Mouse (Mus musculus) macrophage (primary cell): Measurements from ENCODE around the gene Kif1c. TPM values are rescaled to one million over a fixed set of nuclear protein-coding genes. Genes with fewer than 3 reads are reported as not detected.
A peak's percentile ranks its signal among the peaks of the same experiment; 100 is the strongest.

ENCODE experiments used
- H3K27ac ChIP-seq: fragments of 350-480 bp; formaldehyde crosslinking; 2 replicates; pipeline ENCODE4 v1.9.0; 2021
- H3K36me3 ChIP-seq: fragments of 350-480 bp; formaldehyde crosslinking; 2 replicates; pipeline ENCODE4 v1.9.0; 2021; ENCODE audit errors: inconsistent target
- H3K4me3 ChIP-seq: fragments of 350-480 bp; formaldehyde crosslinking; 2 replicates; pipeline ENCODE4 v1.9.0; 2021; ENCODE audit errors: inconsistent target
- H3K79me2 ChIP-seq: fragments of 350-480 bp; formaldehyde crosslinking; 2 replicates; pipeline ENCODE4 v1.9.0; 2021; ENCODE audit errors: inconsistent target
- WGBS: methylation state at CpG from one replicate; pipeline ENCODE4 v1.1.7; 2026; ENCODE audit warnings: inconsistent platforms; ENCODE audit not compliant: missing documents; 5-methylcytosine and 5-hydroxymethylcytosine counted together
- polyA plus RNA-seq: library from polyadenylated mRNA; stranded (reverse); fragments of 250-400 nt; gene quantifications from 3 replicates; pipeline ENCODE4 v1.2.4, GENCODE M21; 2018; ENCODE audit warnings: inconsistent platforms

Kif1c gene
- polyA plus RNA-seq, 1 experiment from 2014 or later = 60.6 TPM

DNA sequence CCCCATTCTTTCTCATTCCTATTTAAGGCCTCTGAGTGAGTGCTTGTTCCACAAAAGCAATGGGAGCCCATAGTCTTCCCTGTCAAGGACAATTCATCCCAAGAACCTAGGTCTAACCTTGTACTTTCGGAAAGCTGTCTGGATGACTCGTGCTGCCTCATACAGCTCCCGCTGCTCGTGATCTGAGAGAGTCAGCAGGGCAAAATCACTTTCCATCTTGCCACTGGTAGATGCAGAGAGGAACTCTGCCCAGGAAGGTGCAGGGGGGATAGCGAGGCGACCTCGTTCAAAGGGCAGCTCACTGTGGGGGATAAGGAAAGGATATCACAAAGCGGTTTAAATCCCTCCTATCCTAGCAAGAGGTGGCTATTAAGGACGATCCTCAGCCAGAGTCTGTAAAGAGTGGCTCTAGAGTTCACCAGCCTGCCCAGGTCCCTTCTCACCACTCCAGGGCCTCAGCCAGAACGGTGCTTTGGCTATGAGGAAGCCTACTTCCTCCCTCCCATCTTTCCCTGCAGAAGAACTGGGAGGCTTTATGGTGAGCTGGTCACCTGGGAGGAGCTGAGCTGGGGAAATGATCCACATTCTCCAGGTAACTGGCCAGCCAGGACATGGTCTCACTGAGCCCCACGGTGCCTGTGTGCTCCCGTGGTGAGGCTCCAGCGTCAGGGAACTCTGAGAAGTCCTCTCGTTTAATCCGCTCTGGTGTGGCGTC is 28.9 kb upstream of the Kif1c start:
- H3K79me2 ChIP-seq = peaks cover 4% of the 10 kb centered on the region; the same call in 1 of the 2 replicates
- H3K4me3 ChIP-seq = no peak overlapping the region
- peak overlapping the region; percentile 27 for H3K27ac ChIP-seq
- WGBS = 87% methylated on average over 16 of the region's 16 CpGs
- H3K36me3 ChIP-seq = peaks cover 21% of the 10 kb centered on the region

DNA sequence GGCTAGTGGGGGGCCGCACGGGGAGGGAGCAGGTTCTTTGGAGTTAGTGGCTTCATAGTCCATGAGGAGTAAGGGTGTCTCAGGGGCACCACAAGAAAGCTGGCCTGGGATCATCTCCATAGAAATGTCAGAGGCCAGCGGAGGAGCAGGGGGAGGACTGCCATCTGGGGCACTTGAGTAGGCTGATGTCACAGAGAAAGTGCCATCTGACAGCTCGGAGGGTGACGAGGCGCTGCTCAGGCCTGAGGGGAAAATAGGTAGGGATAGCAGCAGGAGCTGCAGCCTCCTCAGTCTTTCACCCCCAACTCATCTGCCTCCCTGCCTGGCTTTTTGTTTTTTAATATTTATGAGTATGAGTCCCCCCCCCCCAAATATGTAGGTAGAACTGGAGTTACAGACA is 26.3 kb upstream of the Kif1c start:
- 90% methylated on average over 6 of the region's 6 CpGs for WGBS
- H3K36me3 ChIP-seq = peaks cover 45% of the 10 kb centered on the region
- peak overlapping the region; percentile 21 for H3K27ac ChIP-seq
- peaks cover 3% of the 10 kb centered on the region; the same call in 1 of the 2 replicates for H3K79me2 ChIP-seq
- no peak overlapping the region for H3K4me3 ChIP-seq

GRCm38 (mm10) chr11:70674501-70674900 is 25.8 kb upstream of the Kif1c start:
- Histone ChIP-seq H3K27ac (peak overlapping the region; percentile 21), H3K79me2 (peaks cover 3% of the 10 kb centered on the region; the same call in 1 of the 2 replicates), H3K4me3 (no peak overlapping the region), H3K36me3 (peaks cover 48% of the 10 kb centered on the region)
- 24% methylated on average over 9 of the region's 11 CpGs for WGBS

GRCm38 (mm10) chr11:70678092-70678491 is 22.3 kb upstream of the Kif1c start:
- peaks cover 27% of the 10 kb centered on the region; the same call in 1 of the 2 replicates for H3K79me2 ChIP-seq
- 91% methylated on average over 7 of the region's 9 CpGs for WGBS
- no peak overlapping the region for H3K4me3 ChIP-seq
- peaks cover 71% of the 10 kb centered on the region for H3K36me3 ChIP-seq
- H3K27ac ChIP-seq = no peak overlapping the region

GRCm38 (mm10) chr11:70678576-70678975 is 21.8 kb upstream of the Kif1c start:
- no peak overlapping the region for H3K4me3 ChIP-seq
- 88% methylated on average over 2 of the region's 2 CpGs for WGBS
- H3K79me2 ChIP-seq = peaks cover 29% of the 10 kb centered on the region; the same call in 1 of the 2 replicates
- peaks cover 69% of the 10 kb centered on the region for H3K36me3 ChIP-seq
- peak overlapping the region; percentile 82 for H3K27ac ChIP-seq

GRCm38 (mm10) chr11:70679361-70679760 is 21.0 kb upstream of the Kif1c start:
- H3K4me3 ChIP-seq = no peak overlapping the region
- peak overlapping the region; percentile 82 for H3K27ac ChIP-seq

GRCm38 (mm10) chr11:70679894-70680293 is 20.5 kb upstream of the Kif1c start:
- Histone ChIP-seq H3K36me3 (peaks cover 71% of the 10 kb centered on the region), H3K79me2 (peaks cover 41% of the 10 kb centered on the region; the same call in 1 of the 2 replicates), H3K27ac (peak overlapping the region; percentile 82), H3K4me3 (no peak overlapping the region)
- 4% methylated on average over 7 of the region's 8 CpGs for WGBS

More at GRCm38 (mm10) chr11:70679361-70679760, 21.0 kb upstream of the Kif1c start:
- WGBS = 91% methylated on average over 8 of the region's 8 CpGs
- Histone ChIP-seq H3K79me2 (peaks cover 35% of the 10 kb centered on the region; the same call in 1 of the 2 replicates), H3K36me3 (peaks cover 66% of the 10 kb centered on the region)

DNA sequence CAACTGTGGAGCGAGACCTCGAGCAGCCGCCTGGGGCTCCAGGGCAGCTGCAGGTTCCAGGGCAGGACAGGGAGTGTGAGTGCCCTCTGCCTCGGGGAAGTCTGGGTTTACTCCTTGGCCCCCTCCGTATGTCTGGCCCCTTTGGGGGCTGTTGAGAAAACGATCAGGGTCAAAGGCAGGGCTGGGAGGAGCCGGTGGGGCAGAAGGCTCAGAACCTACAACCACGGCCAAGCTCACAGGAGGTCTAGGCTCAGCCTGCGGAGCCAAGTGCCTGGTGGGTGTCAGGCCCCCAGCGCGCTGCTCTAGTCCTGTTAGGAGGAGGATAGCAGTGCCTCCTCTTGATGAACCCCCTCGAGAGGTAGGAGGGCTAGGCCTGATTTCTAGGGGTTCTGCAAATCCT is 19.2 kb upstream of the Kif1c start:
- Histone ChIP-seq H3K79me2 (peaks cover 53% of the 10 kb centered on the region), H3K36me3 (peaks cover 73% of the 10 kb centered on the region), H3K27ac (no peak overlapping the region), H3K4me3 (no peak overlapping the region)
- 95% methylated on average over 11 of the region's 12 CpGs for WGBS

- no peak overlapping the region for H3K4me3 ChIP-seq
- H3K27ac ChIP-seq = no peak overlapping the region
- H3K79me2 ChIP-seq = peaks cover 62% of the 10 kb centered on the region
- H3K36me3 ChIP-seq = peaks cover 64% of the 10 kb centered on the region
- WGBS = 89% methylated on average over 11 of the region's 11 CpGs
These were observed 18.3 kb upstream of the Kif1c start for GRCm38 (mm10) chr11:70681897-70682581.

DNA sequence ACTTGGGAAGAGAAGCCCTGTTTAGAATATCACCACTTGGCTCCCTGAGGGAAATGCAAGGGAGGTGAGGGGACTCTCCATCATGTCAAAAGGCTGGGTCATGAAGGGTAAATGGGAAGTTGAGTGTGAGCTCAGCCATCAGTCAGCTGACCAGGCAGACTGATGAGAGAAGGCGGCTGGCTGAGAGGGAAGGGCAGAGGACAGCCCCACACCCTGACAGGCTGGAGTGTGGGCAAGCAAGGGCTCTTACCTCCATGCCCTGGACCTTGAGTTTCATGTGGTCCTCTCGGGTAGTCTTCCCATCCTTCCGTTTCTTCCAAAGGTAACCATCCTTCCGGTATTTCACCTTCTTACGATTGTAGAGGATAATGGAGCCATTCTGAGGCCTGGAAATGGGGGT is 16.7 kb upstream of the Kif1c start:
- Histone ChIP-seq H3K27ac (peak overlapping the region; percentile 84), H3K36me3 (peaks cover 49% of the 10 kb centered on the region; the same call in 1 of the 2 replicates), H3K4me3 (no peak overlapping the region), H3K79me2 (peaks cover 63% of the 10 kb centered on the region)
- 79% methylated on average over 5 of the region's 5 CpGs for WGBS

GRCm38 (mm10) chr11:70686901-70687566 is 13.3 kb upstream of the Kif1c start:
- 2% methylated on average over 12 of the region's 16 CpGs for WGBS
- H3K4me3 ChIP-seq = peak overlapping the region; percentile 80
- H3K36me3 ChIP-seq = peaks cover 30% of the 10 kb centered on the region; the same call in 1 of the 2 replicates
- H3K79me2 ChIP-seq = peaks cover 50% of the 10 kb centered on the region
- H3K27ac ChIP-seq = peak overlapping the region; percentile 84

- Histone ChIP-seq H3K27ac (peak within 1 kb of the TSS; percentile 84), H3K79me2 (peaks cover 44% of the 10 kb centered on the region), H3K4me3 (peak within 1 kb of the TSS; percentile 80), H3K36me3 (peaks cover 23% of the 10 kb centered on the region; the same call in 1 of the 2 replicates)
- under 1% methylated on average over 53 of the region's 55 CpGs for WGBS
These were observed 12.6 kb upstream of the Kif1c start, which contains the start of gene Camta2 for GRCm38 (mm10) chr11:70687601-70688199. TSS of gene Camta2 (minus strand) at chr11:70688105.

- H3K27ac ChIP-seq = peak overlapping the region; percentile 72
These were observed 12.0 kb upstream of the Kif1c start for GRCm38 (mm10) chr11:70688372-70688771.

GRCm38 (mm10) chr11:70689578-70689977 is 10.8 kb upstream of the Kif1c start:
- WGBS = 92% methylated on average over 4 of the region's 4 CpGs
- H3K79me2 ChIP-seq = peaks cover 29% of the 10 kb centered on the region
- no peak overlapping the region for H3K27ac ChIP-seq
- no peak overlapping the region for H3K4me3 ChIP-seq
- H3K36me3 ChIP-seq = peaks cover 15% of the 10 kb centered on the region; the same call in 1 of the 2 replicates

More at GRCm38 (mm10) chr11:70688372-70688771, 12.0 kb upstream of the Kif1c start:
- H3K36me3 ChIP-seq = peaks cover 20% of the 10 kb centered on the region; the same call in 1 of the 2 replicates
- H3K4me3 ChIP-seq = peak overlapping the region; percentile 55
- WGBS = 53% methylated on average over 8 of the region's 8 CpGs
- H3K79me2 ChIP-seq = peaks cover 38% of the 10 kb centered on the region
